Mouse (Mus musculus) 3134 (cell line): Measurements from ENCODE around the gene Syne4.
A peak's percentile ranks its signal among the peaks of the same experiment; 100 is the strongest.

ENCODE experiments used
- DNase-seq: peaks from one replicate; pipeline ENCODE4 v3.0.0-alpha.2; 2011; ENCODE audit warnings: low spot score; ENCODE audit not compliant: insufficient read length; ENCODE audit errors: extremely low read depth

The Syne4 gene

DNA sequence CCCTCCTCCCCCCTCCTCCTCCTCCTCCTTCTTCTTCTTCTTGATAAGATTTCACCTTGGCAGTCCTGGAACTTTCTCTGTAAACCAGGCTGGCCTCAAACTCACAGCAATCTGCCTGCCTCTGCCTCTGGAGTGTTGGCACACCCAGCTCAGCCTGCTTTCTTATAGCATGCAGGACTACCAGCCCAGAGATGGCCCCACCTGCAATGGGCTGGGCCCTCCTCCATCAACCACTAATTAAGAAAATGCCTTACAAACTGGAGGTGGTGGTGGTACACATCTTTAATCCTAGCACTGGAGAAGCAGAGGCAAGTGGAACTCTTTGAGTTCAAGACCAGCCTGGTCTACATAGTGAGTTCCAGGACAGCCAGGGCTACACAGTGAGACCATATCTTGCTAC, 11.8 kb downstream of the Syne4 start:
- no peak for DNase-seq

DNA sequence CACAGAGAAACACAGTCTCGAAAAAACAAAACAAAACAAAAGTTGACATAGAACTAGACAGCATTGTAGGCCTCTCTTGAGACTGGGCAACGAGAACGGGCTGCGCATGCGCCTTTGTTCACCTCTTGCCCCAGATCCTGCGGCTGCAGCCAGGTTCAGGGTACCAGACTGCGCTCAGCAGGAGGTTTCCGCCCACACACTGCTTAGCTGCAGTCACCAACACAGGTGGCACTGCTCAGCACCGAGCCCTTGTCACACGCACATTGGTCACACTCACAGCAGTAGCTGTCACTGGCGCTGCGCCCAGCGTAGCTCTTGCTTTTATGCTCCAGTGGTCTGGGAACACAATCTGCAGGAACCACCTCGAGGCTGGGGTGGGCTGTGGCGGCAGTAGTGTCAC, 12.5 kb downstream of the Syne4 start:
- DNase-seq, result no peak

DNA sequence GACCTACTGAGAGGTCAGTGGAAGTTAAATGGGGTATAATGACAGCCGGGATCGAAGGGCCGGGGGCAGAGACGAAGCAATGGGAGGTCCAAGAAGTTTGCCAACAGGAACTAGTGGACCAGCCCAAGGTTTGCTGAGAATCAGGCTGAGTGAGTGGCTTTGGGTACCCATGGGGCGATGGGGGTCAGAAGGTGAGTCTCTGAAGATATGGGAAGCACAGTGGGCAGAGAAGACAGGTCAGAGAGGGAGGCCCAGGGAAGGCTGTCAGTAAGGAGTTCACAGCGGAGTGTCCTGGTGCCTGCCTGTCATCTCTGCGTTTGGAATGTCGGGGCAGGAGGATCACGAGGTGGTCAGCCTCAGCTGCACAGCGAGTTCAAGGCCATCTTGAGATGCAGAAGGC, 13.8 kb downstream of the Syne4 start:
- DNase-seq, result no peak

DNA sequence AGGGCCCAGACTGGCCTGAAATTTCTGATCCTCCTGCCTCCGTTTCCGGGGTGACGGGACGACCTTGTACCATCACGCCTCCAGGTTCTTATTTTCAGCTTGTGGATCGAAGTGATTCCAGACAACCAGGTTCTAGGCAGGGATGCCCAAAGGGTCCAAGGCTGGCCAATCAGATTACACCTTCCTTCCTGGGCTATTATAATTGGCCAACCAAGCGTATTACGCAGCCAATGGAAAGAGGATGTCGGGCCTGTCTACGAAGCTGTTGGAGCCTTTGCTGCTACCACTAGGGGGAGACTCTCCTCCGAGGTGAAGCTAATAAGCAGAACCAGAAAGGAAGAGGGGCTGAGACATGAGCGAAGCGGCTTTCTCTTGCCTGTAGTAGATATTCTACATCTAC, 17.3 kb downstream of the Syne4 start:
- DNase-seq, result no peak

DNA sequence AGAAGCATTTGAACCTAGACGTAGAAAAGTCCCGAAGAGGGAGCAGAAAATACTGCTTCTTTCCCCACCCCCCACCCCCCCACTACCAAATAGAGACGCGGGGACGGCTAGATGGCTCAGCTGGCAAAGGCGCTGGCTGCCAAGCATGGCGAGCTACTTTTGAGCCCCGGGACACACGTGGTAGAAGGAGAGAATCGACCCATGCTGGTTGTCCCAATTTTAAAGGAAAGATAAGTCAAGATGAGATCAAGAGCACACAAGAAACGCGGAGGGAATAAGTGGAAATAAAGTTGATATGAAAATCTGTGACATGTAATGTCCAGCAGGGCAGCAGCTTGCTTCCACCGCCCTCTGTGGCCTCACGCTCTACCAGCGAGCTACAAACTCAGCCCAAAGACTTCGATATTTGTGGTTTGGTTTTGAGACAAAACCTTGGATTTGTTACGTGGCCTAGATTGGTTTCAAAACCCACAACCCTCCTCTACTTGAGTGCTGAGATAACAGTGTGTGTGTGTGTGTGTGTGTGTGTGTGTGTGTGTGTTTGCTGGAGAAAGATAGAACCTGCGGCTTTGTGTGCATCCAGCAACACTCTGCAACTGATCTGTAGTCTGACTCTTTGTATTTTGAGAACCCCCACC, 18.1 kb downstream of the Syne4 start:
- DNase-seq, result no peak

DNA sequence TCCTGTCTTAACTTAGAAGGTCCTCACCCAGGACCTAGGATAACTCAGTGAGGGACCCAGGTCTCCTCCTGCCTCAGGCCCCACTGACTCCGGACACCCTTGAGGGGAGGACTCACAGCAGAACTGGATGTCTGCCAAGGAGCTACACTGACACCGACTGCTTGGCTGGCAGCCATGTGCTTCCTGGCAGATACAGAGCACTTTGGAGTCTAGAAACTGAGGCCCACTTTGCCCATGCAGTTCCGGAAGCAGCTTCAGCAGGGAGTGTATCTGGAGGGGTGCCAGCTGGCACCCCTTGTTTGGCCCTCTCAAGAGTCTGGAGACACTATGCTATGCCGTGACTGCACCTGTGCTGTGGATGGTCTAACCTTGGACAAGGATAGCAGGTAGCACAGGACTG, 18.8 kb downstream of the Syne4 start:
- DNase-seq, result peak; percentile 46

DNA sequence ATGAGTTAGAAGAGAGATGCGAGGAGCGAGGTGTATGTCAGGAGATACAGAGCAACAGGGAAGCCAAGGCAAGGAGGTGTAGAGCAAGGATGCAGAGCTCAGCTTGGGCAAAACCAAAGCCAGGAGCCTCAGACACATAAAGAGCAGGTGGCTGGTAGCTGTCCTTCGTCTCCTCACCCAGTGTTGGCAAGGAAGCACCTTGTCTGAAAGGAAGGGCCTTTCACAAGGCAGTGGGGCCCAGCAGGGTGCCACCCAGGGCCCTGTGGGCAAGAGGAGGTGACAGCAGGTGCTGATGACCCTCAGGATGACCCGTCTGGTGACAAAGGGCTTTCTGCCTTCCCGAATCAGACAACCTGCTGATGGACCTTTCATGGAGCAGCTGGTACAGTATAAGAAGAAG, 20.0 kb downstream of the Syne4 start:
- no peak for DNase-seq

DNA sequence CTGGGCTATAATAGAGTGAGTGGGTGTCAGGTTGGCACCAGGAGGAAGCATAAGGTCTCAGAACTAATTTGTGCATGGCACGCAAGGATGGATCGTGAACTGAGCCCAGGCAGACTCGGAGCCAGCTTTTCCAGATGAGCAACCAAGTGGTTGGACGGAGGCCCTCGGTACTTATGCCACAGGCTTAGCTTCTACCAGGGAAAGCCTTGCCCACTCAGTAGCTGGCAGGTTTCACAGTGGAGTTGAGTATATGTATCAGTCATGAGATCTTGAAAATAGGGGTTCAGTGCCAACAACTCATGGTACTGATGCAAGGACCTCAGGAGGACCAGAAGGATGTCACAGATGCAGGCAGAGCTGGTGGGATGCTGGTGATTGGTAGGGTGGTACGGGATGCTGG, 21.1 kb downstream of the Syne4 start:
- no peak for DNase-seq

DNA sequence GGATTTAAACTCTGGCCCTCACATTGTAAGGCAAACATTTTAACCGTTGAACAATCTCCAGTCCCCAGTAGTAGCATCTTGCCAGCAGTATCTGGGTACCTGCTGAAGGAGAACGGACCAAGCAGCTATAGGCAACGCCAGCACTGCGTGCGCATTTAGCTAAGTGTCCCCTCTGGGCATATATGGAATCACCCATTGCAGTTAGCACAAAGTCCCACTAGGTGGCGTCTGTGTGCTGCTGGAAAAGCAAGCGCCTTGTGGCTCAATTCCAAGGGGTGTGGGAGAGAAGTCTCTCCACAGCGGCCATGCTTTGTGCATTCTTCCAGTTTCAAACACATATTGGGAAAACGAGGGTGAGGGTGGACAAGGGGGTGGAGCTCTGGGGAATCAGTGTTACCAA, 21.8 kb downstream of the Syne4 start:
- no peak for DNase-seq

DNA sequence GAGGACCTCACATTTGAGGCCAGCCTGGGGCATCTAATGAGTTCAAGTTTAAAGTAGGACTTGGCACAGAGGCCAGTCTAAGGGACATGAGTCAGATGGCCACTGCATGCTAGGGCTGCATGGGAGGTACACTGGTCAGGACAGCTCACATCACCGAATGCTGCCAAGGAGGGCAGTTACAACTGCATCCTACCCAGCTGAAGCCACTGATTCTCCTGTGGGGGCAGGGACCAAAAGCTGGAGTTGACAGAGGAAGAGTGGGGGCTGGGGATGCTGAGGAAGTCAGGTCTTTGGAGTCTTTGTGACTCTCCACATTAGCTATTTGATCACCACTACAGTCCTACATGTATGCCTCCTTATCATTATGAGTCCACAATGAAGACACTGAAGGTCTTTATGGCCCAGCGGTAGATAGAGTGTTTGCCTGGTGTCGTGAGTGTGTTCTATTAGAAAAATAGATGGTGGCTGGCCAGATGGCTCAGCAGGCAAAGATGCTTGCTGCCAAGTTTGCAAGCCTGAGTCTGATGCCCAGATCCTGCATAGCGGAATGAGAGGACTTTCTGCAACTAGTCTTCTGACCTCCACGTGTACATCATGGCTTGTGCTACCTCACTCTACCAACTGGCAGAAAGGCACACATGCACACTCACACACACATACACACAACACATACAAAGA, 25.0 kb downstream of the Syne4 start:
- no peak for DNase-seq

DNA sequence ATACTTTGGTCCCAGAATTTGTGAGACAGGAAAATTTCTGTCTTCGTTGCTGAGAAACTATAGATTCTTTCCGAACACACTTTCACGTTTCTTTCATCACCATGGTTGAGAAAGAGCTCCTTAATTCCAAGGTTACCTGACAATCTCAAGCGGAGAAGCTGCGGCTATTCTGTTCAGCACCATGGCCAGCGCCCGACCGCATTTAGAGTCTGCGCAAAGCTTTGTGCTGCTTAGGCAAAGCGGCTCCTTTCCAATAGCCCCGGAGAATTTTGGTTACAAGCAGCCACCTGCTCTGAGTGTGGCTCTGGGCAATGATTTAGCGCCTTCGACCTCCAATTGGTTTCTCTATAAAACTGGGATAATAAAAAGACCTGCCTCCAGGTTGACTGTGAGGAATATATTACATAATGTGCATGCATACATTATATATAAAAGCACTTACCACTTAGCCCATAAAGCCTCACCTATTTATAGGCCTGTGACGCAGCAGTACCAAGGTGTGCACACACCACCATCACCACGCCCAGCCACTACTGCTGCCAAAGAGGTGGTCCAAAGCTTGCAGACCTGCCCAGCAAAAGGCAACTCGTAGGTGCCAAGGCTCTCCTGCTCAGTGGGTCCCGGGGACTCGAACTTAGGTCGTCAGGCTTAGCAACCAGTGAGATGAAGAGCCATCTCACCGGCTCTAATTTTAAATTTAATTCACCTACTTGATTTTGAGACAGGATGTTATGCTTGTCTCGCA, 32.2 kb downstream of the Syne4 start:
- DNase-seq, result no peak

DNA sequence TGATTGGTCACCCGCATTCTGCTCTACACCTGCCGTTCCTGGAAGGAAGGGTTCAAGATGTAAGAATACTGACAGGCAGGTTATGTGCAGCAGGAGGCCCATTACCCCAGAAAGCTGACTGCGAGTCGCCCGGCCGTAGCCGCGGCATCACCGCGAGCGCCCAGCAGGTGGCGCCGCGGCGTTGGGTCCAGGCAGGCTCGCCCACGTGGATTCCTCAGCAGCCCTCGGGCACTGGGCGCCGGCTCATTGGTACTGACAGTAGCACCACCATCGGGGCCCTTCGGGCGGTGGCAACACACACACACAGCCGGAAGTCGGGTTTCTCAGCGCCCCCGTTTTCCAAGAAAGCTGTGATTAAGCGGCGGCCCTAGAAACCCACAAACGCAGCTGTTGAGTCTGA, 33.2 kb downstream of the Syne4 start:
- peak; percentile 84 for DNase-seq

DNA sequence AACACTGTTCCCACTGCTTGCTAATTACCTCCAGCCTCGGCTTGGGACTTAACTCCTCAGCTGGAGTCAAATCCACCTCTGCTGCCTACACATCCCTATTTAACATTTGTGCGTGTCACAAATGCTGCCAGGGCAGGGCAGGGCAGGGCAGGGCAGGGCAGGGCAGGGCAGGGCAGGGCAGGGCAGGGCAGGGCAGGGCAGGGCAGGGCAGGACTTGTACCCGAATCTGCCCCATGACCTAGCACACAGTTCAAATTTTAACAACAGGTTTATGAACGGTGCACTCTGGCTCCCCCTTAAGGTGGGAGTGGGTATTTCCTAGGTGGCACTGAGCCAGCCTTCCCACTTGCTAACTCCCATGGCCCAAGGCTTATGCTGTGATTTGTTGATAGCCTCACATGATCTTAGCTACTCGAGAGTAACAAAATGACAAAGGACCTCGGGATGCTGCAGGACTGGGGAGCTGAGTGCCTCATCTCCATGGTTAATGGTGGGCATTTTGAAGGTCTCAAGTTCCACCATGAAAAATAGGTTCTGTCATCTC, 38.7 kb downstream of the Syne4 start:
- peak; percentile 37 for DNase-seq

DNA sequence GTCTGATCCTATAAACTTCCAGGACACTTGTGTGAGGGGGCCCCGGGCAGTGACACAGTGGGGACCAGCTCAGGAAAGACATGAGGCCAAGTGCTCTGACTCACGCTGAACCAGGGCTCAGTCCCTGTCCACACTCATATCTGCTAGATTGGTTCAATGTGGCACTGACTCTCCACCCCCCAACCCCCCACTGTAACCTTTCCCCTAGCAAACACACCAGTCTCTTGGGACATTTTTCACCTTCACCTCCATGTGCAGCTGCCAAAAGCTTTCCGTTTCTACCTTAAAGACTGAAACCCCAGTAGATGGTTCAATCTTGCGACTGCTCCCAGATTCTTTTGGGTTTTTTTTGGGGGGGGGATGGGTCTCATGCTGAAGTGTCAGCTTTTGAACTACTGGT, 39.5 kb downstream of the Syne4 start:
- DNase-seq, result no peak

DNA sequence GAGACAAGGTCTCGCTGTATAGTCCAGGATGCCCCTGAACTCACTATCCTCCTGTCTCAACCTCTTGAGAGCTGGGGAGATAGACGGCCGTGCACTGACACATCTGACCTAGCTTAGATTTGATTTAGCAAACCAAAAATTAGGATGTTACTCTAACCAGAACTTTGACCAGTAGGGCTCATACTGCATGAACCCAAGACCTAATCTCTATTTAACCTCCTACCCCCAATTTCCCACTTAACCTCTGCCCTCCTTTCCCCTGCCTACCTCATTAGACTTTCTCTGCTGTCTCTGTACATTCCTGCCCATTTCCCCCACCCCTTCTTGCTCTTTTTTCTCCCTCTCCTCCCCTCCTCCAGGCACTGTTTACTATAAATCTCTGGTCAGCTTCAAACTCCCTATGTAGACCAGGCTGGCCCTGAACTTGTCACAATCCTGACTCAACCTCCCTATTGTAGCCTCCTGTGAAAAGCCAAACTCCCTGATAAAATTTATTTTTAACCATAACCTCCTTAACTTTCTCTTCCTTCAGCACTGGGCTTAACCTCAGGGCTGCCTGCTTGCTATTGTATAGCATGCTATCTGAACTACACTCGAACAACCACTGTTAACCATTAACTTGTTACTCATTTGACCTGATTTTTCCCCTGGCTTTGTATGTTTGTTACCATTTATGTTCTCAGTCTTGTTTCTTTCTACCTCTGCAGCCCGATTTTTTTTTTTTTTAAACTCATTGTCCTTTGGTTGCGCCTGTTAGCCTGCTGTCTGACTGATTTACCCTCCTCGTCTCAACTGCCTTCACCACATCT, 44.0 kb downstream of the Syne4 start:
- no peak for DNase-seq

DNA sequence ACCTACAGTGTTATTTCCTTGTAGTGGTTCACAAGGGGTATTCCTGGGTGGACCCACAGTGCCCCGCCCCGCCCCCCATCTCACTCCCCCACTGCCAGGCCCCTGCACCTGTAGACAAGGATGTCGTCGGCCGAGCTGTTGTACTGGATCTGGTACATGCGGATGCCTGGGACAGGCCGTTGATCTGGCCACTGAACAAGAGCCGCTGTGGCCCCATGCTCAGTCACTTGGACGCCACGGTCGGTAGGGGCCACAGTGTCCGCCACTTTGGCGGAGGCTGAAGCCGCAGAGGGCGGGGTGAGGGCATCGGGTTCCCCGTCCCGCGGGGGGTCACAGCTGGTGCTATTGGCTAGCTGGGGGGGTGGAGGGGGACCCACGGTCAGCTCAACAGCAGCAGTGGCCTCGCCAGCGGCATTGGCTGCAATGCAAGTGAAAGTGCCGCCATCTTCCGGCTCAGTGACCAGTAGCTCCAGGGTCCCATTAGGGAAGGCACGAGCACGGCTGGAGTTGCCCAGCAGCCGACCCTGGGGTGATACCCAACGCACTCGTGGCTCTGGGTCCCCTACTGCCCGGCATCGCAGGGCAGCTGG, 44.8 kb downstream of the Syne4 start:
- DNase-seq, result no peak

DNA sequence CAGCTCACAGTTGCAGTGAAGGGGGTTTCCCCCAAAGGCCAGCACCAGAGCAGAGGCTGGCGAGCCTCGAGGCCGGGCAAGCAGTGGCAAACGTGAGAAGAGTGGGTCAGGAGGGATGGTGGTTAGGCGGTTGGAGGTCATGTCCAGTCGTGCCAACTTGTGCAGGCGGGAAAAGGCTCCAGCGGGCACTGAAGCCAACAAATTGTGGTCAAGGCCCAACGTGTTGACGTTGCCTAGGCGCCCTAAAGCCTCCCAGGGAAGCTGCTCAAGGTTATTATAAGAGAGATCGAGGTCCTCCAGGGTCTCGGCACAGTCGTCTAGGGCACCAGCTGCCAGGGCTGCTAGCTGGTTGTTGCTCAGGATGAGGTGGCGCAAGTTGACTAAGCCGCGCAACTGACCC, 45.4 kb downstream of the Syne4 start:
- DNase-seq, result no peak

DNA sequence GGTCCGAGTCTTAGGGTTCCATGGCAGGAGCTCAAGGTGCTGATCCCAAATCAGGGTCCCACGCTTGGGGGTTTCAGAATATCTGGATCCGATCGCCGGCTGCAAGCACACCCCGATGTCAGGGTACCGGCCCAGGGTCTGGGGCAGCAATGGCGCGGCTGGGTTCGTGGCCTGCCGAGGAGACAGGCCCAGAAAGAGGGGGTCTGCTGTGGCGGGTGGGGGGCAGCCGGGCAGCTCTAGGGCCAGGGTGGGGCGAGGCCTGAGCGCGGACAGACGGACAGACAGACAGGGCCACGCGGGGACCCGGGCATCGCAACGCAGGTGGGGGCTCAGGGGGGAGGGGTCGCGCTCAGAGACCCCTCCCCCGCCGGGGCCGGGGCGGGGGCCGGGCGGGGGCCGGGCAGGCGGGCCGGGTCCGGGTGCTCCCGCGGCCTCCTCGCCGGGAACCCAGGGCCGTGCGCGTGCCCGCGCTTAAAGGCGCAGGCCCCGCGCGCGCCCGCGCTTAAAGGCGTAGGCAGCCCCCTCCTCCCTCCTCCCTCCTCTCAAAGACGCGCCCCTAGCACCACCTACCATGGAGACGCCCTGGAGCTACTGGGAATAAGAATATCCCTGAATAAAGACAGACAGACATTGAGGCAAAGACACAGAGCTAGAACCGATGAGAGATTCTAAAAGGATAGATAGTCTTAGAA, 48.2 kb downstream of the Syne4 start, which contains the start of gene Lrfn3:
TSS of gene Lrfn3 (minus strand) at position 121 of the 692 bp plus-strand sequence.
- DNase-seq, result peak; percentile 69

DNA sequence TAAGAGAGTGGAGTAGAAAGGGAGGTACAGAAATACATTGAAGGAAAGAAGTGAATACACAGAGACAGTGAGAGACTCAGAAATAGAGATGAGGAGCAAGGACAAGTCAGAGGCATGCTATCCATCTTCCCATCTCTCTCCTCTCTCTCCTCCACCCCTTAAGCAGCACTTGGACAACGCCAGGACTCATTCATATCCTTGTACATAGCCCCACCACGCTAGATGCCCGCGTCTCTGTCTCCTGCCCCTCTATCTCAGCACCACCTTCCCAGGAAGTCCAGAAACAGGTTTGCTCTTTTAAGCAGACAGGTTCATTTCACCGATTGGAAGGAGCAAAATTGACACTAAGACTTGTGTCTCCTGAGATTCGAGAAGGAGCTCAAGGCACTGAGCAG, 48.7 kb downstream of the Syne4 start:
- DNase-seq, result no peak

DNA sequence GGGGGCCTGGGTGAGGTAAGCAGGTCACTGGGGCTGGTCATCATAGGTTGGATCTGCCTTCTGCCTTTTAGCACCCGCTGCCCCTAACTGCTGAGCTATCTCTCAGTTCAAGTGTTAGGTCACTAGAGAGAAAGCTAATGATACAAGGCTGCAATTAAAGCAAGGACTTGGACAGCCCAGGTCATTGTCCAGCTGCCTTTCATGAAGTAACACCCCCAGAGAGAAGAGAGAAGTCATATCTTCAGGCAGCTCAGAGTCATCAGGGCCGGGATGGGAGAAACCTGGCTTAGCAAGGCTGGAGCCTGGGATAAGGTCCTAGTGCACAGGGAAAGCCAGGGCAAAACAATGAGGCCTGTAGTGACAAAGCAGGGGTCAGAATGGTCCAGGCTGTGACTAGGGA, 52.9 kb downstream of the Syne4 start:
- DNase-seq, result no peak
